Mouse (Mus musculus) midbrain, embryonic 10.5 days (tissue): ENCODE measurements around the gene Ankra2. TPM values are rescaled to one million over a fixed set of nuclear protein-coding genes. Genes with fewer than 3 reads are reported as not detected.

Source experiments
- DNase-seq: peaks from one replicate; pipeline ENCODE4 v3.0.0-alpha.2; 2017; ENCODE audit warnings: low spot score
- H3K27ac ChIP-seq: fragments of 300-500 bp; sonication (generic); replicated peaks from 2 replicates; pipeline ENCODE4 v1.5.1; 2016; ENCODE audit warnings: mild to moderate bottlenecking
- H3K27me3 ChIP-seq: fragments of 300-500 bp; sonication (generic); 2 replicates; pipeline ENCODE4 v1.6.1; 2016; ENCODE audit warnings: low read depth, mild to moderate bottlenecking; ENCODE audit not compliant: poor library complexity, severe bottlenecking
- H3K36me3 ChIP-seq: fragments of 300-500 bp; sonication (generic); 2 replicates; pipeline ENCODE4 v1.6.1; 2016; ENCODE audit warnings: mild to moderate bottlenecking, moderate library complexity
- H3K4me1 ChIP-seq: fragments of 300-500 bp; sonication (generic); 2 replicates; pipeline ENCODE4 v1.6.1; 2016
- H3K4me3 ChIP-seq: fragments of 300-500 bp; sonication (generic); 2 replicates; pipeline ENCODE4 v1.5.1; 2016; ENCODE audit warnings: mild to moderate bottlenecking, moderate library complexity
- H3K9me3 ChIP-seq: fragments of 300-500 bp; sonication (generic); replicated peaks from 2 replicates; pipeline ENCODE4 v1.6.1; 2016; ENCODE audit warnings: mild to moderate bottlenecking
- WGBS: fragments of 180-500 bp; shearing (Covaris S2); methylation state at CpG from one replicate; pipeline ENCODE4 v1.1.7; 2016; 5-methylcytosine and 5-hydroxymethylcytosine counted together
- polyA plus RNA-seq: library from polyadenylated mRNA; unstranded; fragments of >200 nt; fragmentation: Nextera tagmentation; extraction: Ambion mirVana; gene quantifications from 2 replicates; pipeline ENCODE4 v1.2.1, GENCODE M21; 2016

The Ankra2 gene
- polyA plus RNA-seq = 17.7 and 23.3 TPM in 2 replicates

GRCm38 (mm10) chr13:98262636-98263457 is at the start of gene Ankra2, which contains the start of gene Utp15:
Gene Ankra2, plus strand, starts transcription at chr13:98263074.
Gene Utp15, minus strand, starts transcription at chr13:98263041.
- Histone ChIP-seq H3K36me3 (peaks cover 32% of the 10 kb centered on the region), H3K9me3 (no peaks in the 10 kb centered on the region), H3K4me1 (peaks cover 24% of the 10 kb centered on the region), H3K4me3 (peak within 1 kb of the TSS; percentile 87), H3K27ac (peak within 1 kb of the TSS; percentile 93), H3K27me3 (no peaks in the 10 kb centered on the region)
- WGBS = 0% methylated on average over 69 of the region's 71 CpGs
- DNase-seq = peak; percentile 99

DNA sequence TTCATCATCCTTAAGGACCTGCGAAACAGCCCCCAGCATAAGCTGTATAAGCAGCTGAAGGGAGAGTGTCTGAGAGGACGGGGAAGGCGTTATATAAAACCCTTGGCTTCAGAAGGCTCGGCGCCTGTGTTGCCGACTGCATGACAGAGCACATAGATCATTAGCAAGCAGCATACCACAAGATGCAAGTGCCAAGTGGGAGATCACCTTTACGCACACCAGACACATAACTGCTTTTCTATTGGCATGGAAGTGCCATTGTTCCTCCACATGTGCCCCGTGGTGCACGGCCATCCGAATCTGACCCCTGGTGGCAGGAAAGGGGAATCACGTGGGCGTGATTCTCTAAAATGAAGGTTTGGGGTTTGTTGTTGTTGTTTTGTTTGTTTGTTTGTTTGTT is 40.0 kb upstream of the Ankra2 start:
- H3K4me1 ChIP-seq = 0 out of 2 replicates have a peak, but pooled peaks cover 3% of the 10 kb centered on the region
- 42% methylated on average over 12 of the region's 12 CpGs for WGBS
- H3K9me3 ChIP-seq = no peaks in the 10 kb centered on the region
- peak; percentile 36 for DNase-seq
- no peaks in the 10 kb centered on the region for H3K27me3 ChIP-seq
- no peak overlapping the region for H3K4me3 ChIP-seq
- no peaks in the 10 kb centered on the region for H3K36me3 ChIP-seq
- H3K27ac ChIP-seq = peak overlapping the region; percentile 46

GRCm38 (mm10) chr13:98226225-98226624 is 36.6 kb upstream of the Ankra2 start:
- Histone ChIP-seq H3K27ac (no peak overlapping the region), H3K36me3 (no peaks in the 10 kb centered on the region), H3K4me3 (no peak overlapping the region), H3K9me3 (no peaks in the 10 kb centered on the region), H3K4me1 (peaks cover 16% of the 10 kb centered on the region; the same call in 1 of the 2 replicates), H3K27me3 (no peaks in the 10 kb centered on the region)
- DNase-seq = no peak
- 83% methylated on average over 2 of the region's 2 CpGs for WGBS

GRCm38 (mm10) chr13:98230511-98230910 is 32.4 kb upstream of the Ankra2 start:
- WGBS = 84% methylated on average over 1 of the region's 1 CpGs

DNA sequence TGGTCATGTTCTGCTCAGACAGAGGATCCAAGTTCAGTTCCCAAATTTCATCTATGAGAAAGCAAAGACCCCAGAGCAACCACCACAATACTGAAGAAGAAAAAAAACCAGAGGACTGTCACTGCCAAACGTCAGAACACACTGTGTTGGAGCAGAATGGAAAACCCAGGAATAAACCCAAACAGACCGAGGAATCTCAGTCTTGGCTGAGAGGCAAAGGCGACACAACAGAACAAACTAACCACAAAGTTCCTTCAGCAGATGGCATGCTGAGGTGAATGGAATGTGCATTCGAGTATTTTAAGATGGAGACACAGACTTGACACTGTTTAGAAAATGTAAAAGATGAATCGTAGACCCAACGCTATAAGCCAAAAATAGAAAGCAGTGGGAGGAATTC is 27.4 kb upstream of the Ankra2 start:
- H3K9me3 ChIP-seq = no peaks in the 10 kb centered on the region
- whole genome bisulfite sequencing = 86% methylated on average over 6 of the region's 6 CpGs
- no peak overlapping the region for H3K4me3 ChIP-seq
- no peaks in the 10 kb centered on the region for H3K36me3 ChIP-seq
- no peak overlapping the region for H3K27ac ChIP-seq
- peaks cover 3% of the 10 kb centered on the region; the same call in 1 of the 2 replicates for H3K4me1 ChIP-seq
- no peaks in the 10 kb centered on the region for H3K27me3 ChIP-seq
- DNase-seq = no peak

More at GRCm38 (mm10) chr13:98230511-98230910, 32.4 kb upstream of the Ankra2 start:
- no peak overlapping the region for H3K4me3 ChIP-seq
- H3K27me3 ChIP-seq = no peaks in the 10 kb centered on the region
- H3K9me3 ChIP-seq = no peaks in the 10 kb centered on the region
- H3K4me1 ChIP-seq = peaks cover 13% of the 10 kb centered on the region; the same call in 1 of the 2 replicates
- H3K27ac ChIP-seq = no peak overlapping the region
- H3K36me3 ChIP-seq = no peaks in the 10 kb centered on the region
- no peak for DNase-seq

- peak; percentile 65 for DNase-seq
- H3K27me3 ChIP-seq = no peaks in the 10 kb centered on the region
- H3K4me3 ChIP-seq = no peak overlapping the region
- no peaks in the 10 kb centered on the region for H3K9me3 ChIP-seq
- 23% methylated on average over 12 of the region's 12 CpGs for WGBS
- no peak overlapping the region for H3K27ac ChIP-seq
- H3K36me3 ChIP-seq = no peaks in the 10 kb centered on the region
- H3K4me1 ChIP-seq = no peaks in the 10 kb centered on the region
Observed at GRCm38 (mm10) chr13:98239978-98240641, 22.8 kb upstream of the Ankra2 start.

DNA sequence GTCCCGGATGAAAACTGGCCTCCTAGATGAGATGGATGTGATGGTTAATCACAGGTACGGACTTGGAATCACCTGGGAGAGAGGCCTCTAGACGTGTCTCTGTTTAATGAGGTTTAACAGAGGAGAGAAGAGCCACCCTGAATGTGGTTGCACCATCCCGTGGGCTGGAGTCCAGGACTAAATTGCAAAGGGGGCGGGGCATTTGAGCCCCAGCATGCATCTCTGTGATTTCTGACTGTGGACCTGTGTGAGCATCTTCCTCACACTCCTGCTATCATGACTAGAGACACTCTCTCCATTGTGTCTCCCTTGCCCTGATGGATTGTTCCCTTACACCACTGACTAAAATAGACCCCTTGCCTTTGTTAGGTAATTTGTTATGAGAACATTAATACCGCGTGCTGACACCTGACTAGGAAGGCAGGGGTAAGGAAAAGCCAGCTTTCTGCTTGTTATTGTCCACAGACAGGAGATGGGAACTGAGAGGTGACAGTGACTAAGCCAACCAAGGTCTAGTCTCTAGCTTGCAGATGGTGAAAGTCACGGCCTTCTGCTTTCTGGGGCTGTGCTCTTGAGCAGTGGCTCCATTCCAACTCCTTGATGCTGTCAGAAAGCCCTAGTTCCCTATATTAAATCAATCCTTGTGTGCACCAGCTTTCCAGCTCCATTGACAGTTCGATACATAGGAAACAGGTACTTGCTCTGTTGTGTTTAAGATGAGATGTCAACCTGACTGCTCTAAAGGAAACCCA is 21.2 kb upstream of the Ankra2 start:
- WGBS = 80% methylated on average over 9 of the region's 9 CpGs
- H3K27ac ChIP-seq = no peak overlapping the region

DNA sequence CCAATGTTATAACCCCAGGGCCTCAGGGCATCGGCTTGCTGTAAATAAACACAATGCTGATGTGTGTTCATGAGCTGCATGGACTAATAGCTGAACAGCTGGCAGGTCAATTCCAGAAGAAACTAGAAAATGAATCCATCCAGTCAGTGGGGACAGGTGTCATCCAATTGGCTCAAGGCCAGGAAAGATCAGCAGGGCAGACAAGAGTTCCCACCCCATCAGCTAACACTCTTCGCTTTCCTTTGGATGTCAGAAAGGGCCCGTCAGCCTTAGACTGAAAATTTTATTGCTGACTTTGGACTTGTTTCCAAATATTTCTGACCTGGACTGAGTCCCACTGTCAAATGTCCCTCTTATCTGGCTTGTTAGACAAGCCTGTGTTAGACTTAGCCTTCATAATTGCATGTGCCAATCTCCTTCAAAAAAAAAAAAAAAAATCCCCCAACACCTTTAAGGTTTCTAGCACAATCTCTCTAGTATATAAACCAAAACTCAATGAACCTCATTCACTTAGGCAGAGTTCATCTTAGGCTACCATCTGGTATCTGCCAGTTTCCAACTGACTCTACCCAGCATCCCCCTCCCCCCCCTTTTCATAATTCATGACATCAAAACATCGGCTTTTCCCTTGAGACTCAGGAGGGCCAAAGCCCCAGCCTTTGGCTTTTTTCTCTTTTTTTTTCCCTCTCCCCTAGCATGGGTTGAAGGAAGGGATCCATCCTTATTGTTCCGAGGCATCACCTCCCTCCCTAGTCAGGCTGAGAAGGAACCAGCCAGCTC is 18.1 kb upstream of the Ankra2 start:
- WGBS = 83% methylated on average over 5 of the region's 5 CpGs
- no peaks in the 10 kb centered on the region for H3K9me3 ChIP-seq
- no peak for DNase-seq

More for the DNA sequence above, 21.2 kb upstream of the Ankra2 start:
- no peaks in the 10 kb centered on the region for H3K27me3 ChIP-seq
- no peak overlapping the region for H3K4me3 ChIP-seq
- H3K4me1 ChIP-seq = no peaks in the 10 kb centered on the region
- H3K9me3 ChIP-seq = no peaks in the 10 kb centered on the region
- DNase-seq = no peak
- H3K36me3 ChIP-seq = no peaks in the 10 kb centered on the region

DNA sequence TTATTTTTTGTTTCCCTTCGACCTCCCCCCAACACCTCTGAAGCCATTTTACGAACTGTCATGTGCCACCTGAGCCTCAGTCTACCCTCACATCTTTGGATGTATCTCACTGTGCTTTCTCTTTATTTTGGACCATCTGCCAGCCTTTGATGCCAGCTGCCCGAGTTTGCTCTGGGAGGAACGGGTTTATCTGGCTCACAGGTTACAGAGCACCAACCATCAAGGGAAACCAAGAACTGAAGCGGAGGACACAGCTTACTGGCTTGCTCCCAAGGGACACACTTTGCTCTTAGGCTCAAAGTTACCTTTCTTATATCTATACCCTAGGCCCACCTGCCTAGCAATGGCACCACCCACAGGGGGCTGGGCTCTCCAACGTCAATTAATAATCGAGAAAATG is 17.5 kb upstream of the Ankra2 start:
- no peak overlapping the region for H3K27ac ChIP-seq
- no peaks in the 10 kb centered on the region for H3K9me3 ChIP-seq
- peaks cover 34% of the 10 kb centered on the region for H3K36me3 ChIP-seq
- 79% methylated on average over 7 of the region's 7 CpGs for WGBS
- H3K4me1 ChIP-seq = no peaks in the 10 kb centered on the region
- DNase-seq = no peak
- H3K4me3 ChIP-seq = no peak overlapping the region
- no peaks in the 10 kb centered on the region for H3K27me3 ChIP-seq

More for the DNA sequence above, 18.1 kb upstream of the Ankra2 start:
- Histone ChIP-seq H3K27ac (no peak overlapping the region), H3K36me3 (peaks cover 28% of the 10 kb centered on the region), H3K27me3 (no peaks in the 10 kb centered on the region), H3K4me1 (no peaks in the 10 kb centered on the region), H3K4me3 (no peak overlapping the region)

DNA sequence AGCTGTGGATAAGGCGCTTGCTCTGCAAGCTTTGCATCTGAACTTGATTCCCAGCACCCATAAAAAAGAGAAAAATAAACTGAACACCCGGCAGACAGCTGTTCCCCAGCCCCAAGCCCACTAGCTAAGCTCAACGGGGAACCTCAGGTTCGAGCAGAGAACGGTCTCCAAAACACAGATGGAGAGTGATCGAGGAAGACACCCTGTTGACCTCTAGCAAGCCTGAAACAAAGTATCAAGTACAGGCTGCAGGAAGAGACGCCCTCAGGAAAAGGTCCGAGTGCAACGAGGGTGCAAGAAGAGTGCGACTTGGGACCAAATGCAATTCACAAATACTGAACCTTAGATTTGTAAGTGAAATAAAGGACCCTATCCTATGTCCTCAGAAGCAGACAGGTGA is 13.3 kb upstream of the Ankra2 start:
- DNase-seq = no peak
- no peak overlapping the region for H3K27ac ChIP-seq
- H3K4me1 ChIP-seq = no peaks in the 10 kb centered on the region
- H3K36me3 ChIP-seq = peaks cover 76% of the 10 kb centered on the region
- no peaks in the 10 kb centered on the region for H3K27me3 ChIP-seq
- no peak overlapping the region for H3K4me3 ChIP-seq
- 92% methylated on average over 10 of the region's 10 CpGs for WGBS
- H3K9me3 ChIP-seq = no peaks in the 10 kb centered on the region

DNA sequence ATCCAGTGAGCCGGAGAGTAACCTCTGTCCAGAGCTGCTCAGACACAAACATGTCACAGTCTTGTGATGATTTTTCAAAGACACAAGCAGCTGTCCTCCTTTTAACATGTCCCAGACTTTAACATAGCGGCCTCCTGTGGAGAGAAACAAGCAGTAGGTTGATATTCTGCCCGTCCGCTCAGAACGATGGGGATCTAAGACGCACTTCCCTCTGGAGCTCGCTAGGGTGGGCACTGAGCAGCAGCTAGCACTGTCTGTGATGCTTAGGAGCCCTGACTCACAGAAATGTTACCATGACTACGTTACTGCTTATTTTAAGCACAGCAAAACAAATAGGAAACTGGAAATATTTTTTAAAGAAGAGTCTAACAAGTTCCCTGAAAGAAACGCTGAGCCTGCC is 8.0 kb upstream of the Ankra2 start:
- no peak overlapping the region for H3K4me3 ChIP-seq
- H3K9me3 ChIP-seq = no peaks in the 10 kb centered on the region
- DNase-seq = no peak
- H3K27ac ChIP-seq = no peak overlapping the region
- H3K36me3 ChIP-seq = peaks cover 99% of the 10 kb centered on the region
- no peaks in the 10 kb centered on the region for H3K27me3 ChIP-seq
- H3K4me1 ChIP-seq = no peaks in the 10 kb centered on the region
- 82% methylated on average over 9 of the region's 9 CpGs for WGBS

DNA sequence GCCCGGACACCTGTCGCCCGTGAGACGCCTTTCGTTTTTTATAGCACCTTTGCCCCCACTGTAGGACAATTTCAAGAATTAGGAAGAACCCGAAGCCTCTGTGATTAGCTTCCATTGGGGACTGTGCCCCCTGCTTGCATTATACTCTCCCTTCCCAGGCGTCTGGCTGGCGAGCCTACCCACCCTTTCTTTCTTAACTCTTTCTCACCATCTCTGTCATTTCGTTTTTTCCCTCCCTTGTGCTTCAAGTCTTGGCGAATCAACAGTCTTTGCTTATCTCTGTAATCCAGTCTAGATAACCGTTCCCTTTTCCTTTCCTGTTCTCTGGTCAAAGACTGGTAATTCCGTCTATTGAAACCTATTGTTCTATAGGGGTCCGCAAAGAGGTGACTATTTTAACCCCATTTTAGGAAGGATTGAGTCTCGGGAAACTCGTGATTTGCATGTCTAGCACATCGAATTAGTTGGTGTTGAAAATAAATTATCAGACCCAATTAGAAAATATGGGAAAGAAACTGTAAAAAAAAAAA is 649 bp downstream of the Ankra2 start:
- Histone ChIP-seq H3K36me3 (peaks cover 32% of the 10 kb centered on the region), H3K27me3 (no peaks in the 10 kb centered on the region), H3K9me3 (no peaks in the 10 kb centered on the region), H3K27ac (peak overlapping the region; percentile 93), H3K4me3 (peak overlapping the region; percentile 87), H3K4me1 (peaks cover 24% of the 10 kb centered on the region)
- no peak for DNase-seq
- WGBS = 1% methylated on average over 16 of the region's 16 CpGs
